ENCODE assay signal across 11 mouse cellular contexts in genomic region chr19:11536593-11536992, GRCm38 (mm10). TPM values are rescaled to one million over a fixed set of nuclear protein-coding genes. Genes with fewer than 3 reads are reported as not detected.
DNase-seq lines count a peak whose midpoint lies in the region; ATAC-seq and TF ChIP-seq lines count a peak whose summit lies in the region.
"Had no signal": no experiment of that assay in that cellular context is flagged by ENCODE, and none has a peak within 500 bp of the region (broad histone marks: within the 10 kb centered on the region; RNA-seq: fewer than 3 reads in every experiment).

TSS of gene Ms4a4d (plus strand) at chr19:11536801.

- no peak within 1 kb of the TSS for H3K4me3 ChIP-seq in hindbrain, embryonic 10.5 days
- no peak within 1 kb of the TSS for H3K4me3 ChIP-seq in hindbrain, embryonic 13.5 days
- no peak within 1 kb of the TSS for H3K4me3 ChIP-seq in stomach, embryonic 14.5 days (ENCODE audit: low read depth, low read length)
- H3K4me3 ChIP-seq in thymus, adult 2 months (ENCODE audit: control insufficient read depth, insufficient read depth, low read length) = no peak within 1 kb of the TSS
- H3K4me3 ChIP-seq in forebrain, postnatal 0 days (ENCODE audit: low read depth, low read length) = no peak within 1 kb of the TSS
- H3K4me3 ChIP-seq: erythroblast, embryonic 14.5 days; layer of hippocampus, adult 2 months had no signal

- no peaks in the 10 kb centered on the region for H3K27me3 ChIP-seq in hindbrain, embryonic 10.5 days (ENCODE audit: insufficient read depth, poor library complexity, severe bottlenecking)
- H3K27me3 ChIP-seq in hindbrain, embryonic 13.5 days = no peaks in the 10 kb centered on the region
- H3K27me3 ChIP-seq in stomach, embryonic 14.5 days (ENCODE audit: control insufficient read depth, insufficient read depth, low read length) = no peaks in the 10 kb centered on the region
- H3K27me3 ChIP-seq in thymus, adult 2 months (ENCODE audit: control insufficient read depth, insufficient read depth, low read length) = no peaks in the 10 kb centered on the region
- H3K27me3 ChIP-seq in forebrain, postnatal 0 days (ENCODE audit: insufficient read depth, low read length) = no peaks in the 10 kb centered on the region

- intact Hi-C loops in heart, postnatal 36 days (cut with DNase I) = no loop called here
- intact Hi-C loops in left cerebral cortex, postnatal 25 days (cut with DNase I) = no loop called here

- no peak for TF ChIP-seq POLR2A in thymus, adult 2 months (IDR thresholded peaks at IDR 0.05; ENCODE audit: control insufficient read depth, extremely low read depth, insufficient read depth, low read length, poor library complexity)

- no peaks in the 10 kb centered on the region for H3K9me3 ChIP-seq in hindbrain, embryonic 10.5 days
- no peaks in the 10 kb centered on the region for H3K9me3 ChIP-seq in hindbrain, embryonic 13.5 days
- H3K9me3 ChIP-seq in stomach, embryonic 14.5 days (ENCODE audit: control insufficient read depth, low read depth, low read length) = no peaks in the 10 kb centered on the region
- H3K9me3 ChIP-seq in forebrain, postnatal 0 days (ENCODE audit: low read length) = no peaks in the 10 kb centered on the region

- no peak for ATAC-seq in hindbrain, embryonic 13.5 days (ENCODE audit: low FRiP score)
- 0 out of 2 replicates have a peak, but pooled peaks have one; percentile 23 for ATAC-seq in stomach, embryonic 14.5 days (ENCODE audit: insufficient number of reproducible peaks, insufficient read depth, low FRiP score, low read depth)
- no peak for ATAC-seq in forebrain, postnatal 0 days

- H3K9ac ChIP-seq in hindbrain, embryonic 13.5 days = no peak within 1 kb of the TSS
- H3K9ac ChIP-seq in stomach, embryonic 14.5 days (replicated peaks; ENCODE audit: low read depth, low read length) = no peak within 1 kb of the TSS
- no peak within 1 kb of the TSS for H3K9ac ChIP-seq in forebrain, postnatal 0 days

- peak; percentile 2 for DNase-seq in hindbrain, embryonic 10.5 days (ENCODE audit: low spot score)
- peak; percentile 12 for DNase-seq in embryo, embryonic 11 days
- peak; percentile 64 to 66 for DNase-seq in heart, postnatal 36 days
- DNase-seq in thymus, adult 2 months = no peak
- no peak for DNase-seq in left cerebral cortex, postnatal 25 days (ENCODE audit: low spot score in 2 of 2)
- DNase-seq in forebrain, postnatal 0 days = no peak

- H3K36me3 ChIP-seq in hindbrain, embryonic 10.5 days = no peaks in the 10 kb centered on the region
- no peaks in the 10 kb centered on the region for H3K36me3 ChIP-seq in hindbrain, embryonic 13.5 days
- H3K36me3 ChIP-seq in stomach, embryonic 14.5 days (ENCODE audit: control insufficient read depth, insufficient read depth, low read length) = no peaks in the 10 kb centered on the region
- H3K36me3 ChIP-seq in thymus, adult 2 months (ENCODE audit: control insufficient read depth, insufficient read depth, low read length) = no peaks in the 10 kb centered on the region
- no peaks in the 10 kb centered on the region for H3K36me3 ChIP-seq in forebrain, postnatal 0 days (ENCODE audit: insufficient read depth)

- peaks cover 8% of the 10 kb centered on the region for H3K4me1 ChIP-seq in hindbrain, embryonic 10.5 days (replicated peaks)
- H3K4me1 ChIP-seq in hindbrain, embryonic 13.5 days (replicated peaks) = no peaks in the 10 kb centered on the region
- no peaks in the 10 kb centered on the region for H3K4me1 ChIP-seq in stomach, embryonic 14.5 days (ENCODE audit: control insufficient read depth, insufficient read depth, low read length)
- H3K4me1 ChIP-seq in thymus, adult 2 months (replicated peaks; ENCODE audit: control insufficient read depth, insufficient read depth, low read length) = peaks cover 8% of the 10 kb centered on the region
- H3K4me1 ChIP-seq in forebrain, postnatal 0 days (ENCODE audit: insufficient read depth) = no peaks in the 10 kb centered on the region

- WGBS in hindbrain, embryonic 10.5 days = 13% methylated on average over 7 of the region's 7 CpGs
- WGBS in hindbrain, embryonic 13.5 days = 14% methylated on average over 7 of the region's 7 CpGs
- WGBS in stomach, embryonic 14.5 days = 7% methylated on average over 7 of the region's 7 CpGs
- WGBS in thymus, adult 2 months = 96% methylated on average over 7 of the region's 7 CpGs
- 21% methylated on average over 7 of the region's 7 CpGs for WGBS in forebrain, postnatal 0 days

- H3K4me2 ChIP-seq in hindbrain, embryonic 13.5 days = no peak within 1 kb of the TSS
- H3K4me2 ChIP-seq in stomach, embryonic 14.5 days (replicated peaks; ENCODE audit: low read depth, low read length) = no peak within 1 kb of the TSS
- H3K4me2 ChIP-seq in forebrain, postnatal 0 days (ENCODE audit: low read depth) = no peak within 1 kb of the TSS
- H3K4me2 ChIP-seq: midbrain, embryonic 11.5 days had no signal

- peak within 1 kb of the TSS; percentile 2; the same call in 1 of the 2 replicates for H3K27ac ChIP-seq in hindbrain, embryonic 10.5 days
- no peak within 1 kb of the TSS for H3K27ac ChIP-seq in hindbrain, embryonic 13.5 days
- H3K27ac ChIP-seq in stomach, embryonic 14.5 days (ENCODE audit: low read length) = no peak within 1 kb of the TSS
- no peak within 1 kb of the TSS for H3K27ac ChIP-seq in thymus, adult 2 months (ENCODE audit: control insufficient read depth, insufficient read depth, low read length)
- H3K27ac ChIP-seq in forebrain, postnatal 0 days (ENCODE audit: low read depth, low read length) = no peak within 1 kb of the TSS
- H3K27ac ChIP-seq: layer of hippocampus, adult 2 months had no signal

- TF ChIP-seq CTCF in thymus, adult 2 months (IDR thresholded peaks at IDR 0.05; ENCODE audit: borderline replicate concordance, control insufficient read depth, extremely low read depth, insufficient read depth, low read length, poor library complexity) = no peak
- TF ChIP-seq CTCF in forebrain, postnatal 0 days (IDR thresholded peaks at IDR 0.05; ENCODE audit: low read depth) = no peak

RNA-seq across cellular contexts. Expression of gene Ms4a4d, which starts in this region (rescaled TPM):
- 0.39 and 0.72 TPM in 2 replicates for polyA plus RNA-seq in hindbrain, embryonic 10.5 days (2016; fragmentation: Nextera tagmentation; extraction: Ambion mirVana)
- polyA plus RNA-seq in hindbrain, embryonic 13.5 days (2015; fragmentation: Nextera tagmentation; extraction: Ambion mirVana) = not detected in 2 replicates
- total RNA-seq in heart, postnatal 36 days (2021) = 1 to 10 TPM; 8.0 to 9.5 TPM
- polyA plus RNA-seq in stomach, embryonic 14.5 days (2014; fragmentation: Nextera tagmentation; extraction: Ambion mirVana) = 2.1 and 3.0 TPM in 2 replicates
- polyA plus RNA-seq in thymus, adult 2 months (2012; rRNA removed) = 2.1 and 4.0 TPM in 2 replicates
- not detected for total RNA-seq in left cerebral cortex, postnatal 25 days (2021)
- not detected in 2 replicates for total RNA-seq in forebrain, postnatal 0 days (2014; rRNA removed)
- polyA plus RNA-seq in forebrain, postnatal 0 days (2015; fragmentation: Nextera tagmentation; extraction: Ambion mirVana) = not detected in 2 replicates
- total RNA-seq: layer of hippocampus, adult 2 months had no signal
- polyA plus RNA-seq: erythroblast, embryonic 14.5 days had no signal

Comparison
In these comparisons a context has a peak if more than half of its experiments do, and no peak if none do; other contexts are left out.
1. Peak in DNase-seq and H3K27ac ChIP-seq in hindbrain, embryonic 10.5 days; RNA of the gene not detected or under 1 TPM.
2. DNase-seq: peak in embryo, embryonic 11 days (single experiment) and heart, postnatal 36 days (2 of 2); none in thymus, adult 2 months (single experiment), left cerebral cortex, postnatal 25 days (0 of 2) and forebrain, postnatal 0 days (single experiment).